Mouse (Mus musculus) B cell, adult 62 days (primary cell): ENCODE results near the gene Vmn2r50. TPM values are rescaled to one million over a fixed set of nuclear protein-coding genes. Genes with fewer than 3 reads are reported as not detected.

Source experiments
- total RNA-seq: library from RNA; stranded (reverse); gene quantifications from 4 replicates; pipeline ENCODE4 v1.2.4, GENCODE M21; 2023

Vmn2r50 gene
- not detected in 4 replicates for total RNA-seq

GRCm38 (mm10) chr7:10053196-10053595 is at the start of gene Vmn2r50:
TSS of gene Vmn2r50 (minus strand) at chr7:10053296.

GRCm38 (mm10) chr7:9992157-9992556 is 60.9 kb downstream of the Vmn2r50 start, which contains the start of gene Vmn2r49:
TSS of gene Vmn2r49 (minus strand) at chr7:9992257.

Other genes starting within 250 kb of the Vmn2r50 start
- gene Vmn2r47, start 212.0 kb downstream of the Vmn2r50 start, total RNA-seq = not detected in 4 replicates
- gene Vmn2r48, start 99.7 kb downstream of the Vmn2r50 start, total RNA-seq = not detected in 4 replicates
- not detected in 4 replicates for gene Vmn2r49, start 61.0 kb downstream of the Vmn2r50 start, total RNA-seq
- gene Vmn2r51, start 52.4 kb upstream of the Vmn2r50 start, total RNA-seq = not detected in 4 replicates
- gene Vmn2r52, start 123.3 kb upstream of the Vmn2r50 start, total RNA-seq = 0.06 to 0.14 TPM (median 0.09 TPM) in 3 of 4 replicates, not detected in the other
- not detected in 4 replicates for gene Vmn1r66, start 224.7 kb upstream of the Vmn2r50 start, total RNA-seq